Mouse (Mus musculus) liver, embryonic 14.5 days (tissue): ENCODE measurements around the gene Tmem39b.

Experiments used
- CTCF ChIP-seq: IDR thresholded peaks from 2 replicates; pipeline ENCODE4 v1.5.1; 2016; ENCODE audit warnings: antibody characterized with exemption, low read depth, control low read depth
- EP300 ChIP-seq: IDR thresholded peaks from 2 replicates; pipeline ENCODE4 v1.6.1; 2016; ENCODE audit warnings: antibody characterized with exemption, low read depth

- no peak for TF ChIP-seq CTCF
- 0 out of 2 replicates have a peak, but pooled peaks have one; percentile 15 for TF ChIP-seq EP300
These were observed 62.8 kb downstream of the Tmem39b start for GRCm38 (mm10) chr4:129633852-129634251.
